Mouse (Mus musculus): Measurements from ENCODE around the gene Tspan9.

- TF ChIP-seq CTCF (IDR thresholded peaks at IDR 0.05; ENCODE audit: extremely low read depth, insufficient read depth, insufficient read length, insufficient replicate concordance) (no peak), POLR2A (IDR thresholded peaks at IDR 0.05; ENCODE audit: low read depth, low read length) (no peak)
Measured at GRCm38 (mm10) chr6:128035930-128036309, 107.5 kb downstream of the Tspan9 start.
